Mouse (Mus musculus): ENCODE results near the gene Me3. TPM values are rescaled to one million over a fixed set of nuclear protein-coding genes. Genes with fewer than 3 reads are reported as not detected.
A peak's percentile ranks its signal among the peaks of the same experiment; 100 is the strongest.

The Me3 gene
- polyA plus RNA-seq, 1 experiment, result not detected

DNA sequence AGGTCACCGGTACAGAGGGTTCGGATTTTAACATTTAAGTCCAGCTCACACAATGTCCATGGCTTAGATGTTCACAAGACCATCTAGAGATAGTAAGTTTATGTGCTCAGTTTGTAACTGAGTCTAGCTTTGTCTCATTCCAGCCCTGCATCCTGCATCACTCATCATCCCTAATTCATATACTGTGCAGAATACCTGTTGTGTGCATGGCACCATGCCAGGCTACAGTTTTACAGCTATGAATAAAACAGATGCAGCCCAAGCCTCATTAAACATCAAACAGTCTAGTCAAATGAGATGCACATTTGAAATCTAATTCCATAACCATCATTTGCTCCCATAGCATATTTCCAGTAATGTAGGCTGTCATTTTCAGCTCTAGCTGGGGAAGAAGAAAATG is 143.7 kb downstream of the Me3 start:
- H3K27ac ChIP-seq (ENCODE audit: insufficient read depth, low read depth, low read length), result no peak overlapping the region
- no peak overlapping the region for H3K4me3 ChIP-seq (ENCODE audit: insufficient read depth, low read depth, low read length)
- no peak for TF ChIP-seq CTCF (IDR thresholded peaks at IDR 0.05; ENCODE audit: insufficient read depth, low read depth, low read length)
- TF ChIP-seq POLR2A (IDR thresholded peaks at IDR 0.05; ENCODE audit: insufficient read depth, low read depth, low read length), result no peak
- peaks cover 3% of the 10 kb centered on the region; the same call in 1 of the 2 replicates for H3K4me1 ChIP-seq (ENCODE audit: control insufficient read depth, insufficient read depth, low read length)
- WGBS, result 99% methylated on average over 2 of the region's 2 CpGs

DNA sequence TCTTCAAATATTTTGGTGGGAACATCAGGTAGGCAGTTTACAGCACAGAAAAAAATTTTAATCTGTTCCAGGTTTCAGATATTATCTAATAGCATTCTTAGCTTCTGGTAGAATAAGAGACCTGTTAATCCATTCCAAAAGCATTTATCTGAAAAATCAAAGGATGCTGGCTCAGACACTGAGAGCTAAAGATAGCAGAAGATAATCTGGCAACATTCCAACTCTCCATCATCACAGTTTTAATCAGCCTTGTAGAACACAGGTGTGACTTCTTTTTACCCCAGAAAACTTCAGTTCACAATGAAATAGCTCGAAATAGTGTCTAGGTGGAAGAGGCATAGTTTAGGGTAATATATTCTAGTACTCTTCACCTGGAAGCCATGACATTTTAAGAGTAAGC is 149.2 kb downstream of the Me3 start:
- Histone ChIP-seq H3K4me3 (ENCODE audit: insufficient read depth, low read depth, low read length) (no peak overlapping the region), H3K27ac (ENCODE audit: insufficient read depth, low read depth, low read length) (no peak overlapping the region), H3K4me1 (ENCODE audit: control insufficient read depth, insufficient read depth, low read length) (no peaks in the 10 kb centered on the region)
- TF ChIP-seq CTCF (IDR thresholded peaks at IDR 0.05; ENCODE audit: insufficient read depth, low read depth, low read length) (no peak), POLR2A (IDR thresholded peaks at IDR 0.05; ENCODE audit: insufficient read depth, low read depth, low read length) (no peak)
- 58% methylated on average over 1 of the region's 1 CpGs for WGBS

DNA sequence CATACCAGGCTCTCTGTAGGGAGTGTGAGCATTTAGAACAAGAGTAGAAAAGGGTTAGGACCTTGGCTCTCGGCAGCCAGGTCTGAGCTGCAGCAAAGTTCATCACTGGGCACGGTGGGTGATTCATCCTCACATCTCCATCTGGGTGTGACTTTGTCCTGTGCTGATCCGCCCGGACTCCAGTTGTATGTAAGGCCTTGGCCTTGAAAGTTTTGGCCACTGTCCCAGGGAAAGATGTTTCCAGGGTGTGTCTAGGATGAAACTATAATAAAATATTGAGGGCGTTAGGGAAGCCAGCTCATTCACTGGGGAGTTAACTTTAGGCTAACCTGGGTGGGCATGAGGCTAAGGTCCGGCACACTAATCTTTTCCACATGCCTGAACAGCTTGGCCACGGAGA is 155.5 kb downstream of the Me3 start:
- Histone ChIP-seq H3K4me3 (ENCODE audit: insufficient read depth, low read depth, low read length) (no peak overlapping the region), H3K27ac (ENCODE audit: insufficient read depth, low read depth, low read length) (no peak overlapping the region), H3K4me1 (ENCODE audit: control insufficient read depth, insufficient read depth, low read length) (no peaks in the 10 kb centered on the region)
- TF ChIP-seq CTCF (IDR thresholded peaks at IDR 0.05; ENCODE audit: insufficient read depth, low read depth, low read length) (no peak), POLR2A (IDR thresholded peaks at IDR 0.05; ENCODE audit: insufficient read depth, low read depth, low read length) (no peak)
- WGBS, result 77% methylated on average over 7 of the region's 7 CpGs

DNA sequence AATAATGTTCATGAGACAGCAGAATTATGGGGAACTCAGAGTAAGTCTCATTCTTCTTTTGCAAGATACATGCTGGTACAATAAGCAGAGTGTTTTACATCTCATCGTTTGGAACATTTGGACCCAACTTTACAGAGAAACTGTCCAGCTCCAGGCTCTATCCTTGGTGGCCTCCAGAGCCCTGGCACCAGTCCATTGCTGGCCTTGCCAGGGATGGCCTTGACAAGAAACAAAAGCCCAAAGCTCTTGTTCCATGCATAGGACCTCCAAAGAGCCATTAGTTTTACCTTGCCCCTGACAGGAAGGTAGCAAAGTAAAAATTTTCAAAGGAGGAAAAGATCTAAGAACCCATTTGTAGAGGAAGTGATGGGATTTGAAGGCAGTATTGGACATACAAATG is 160.4 kb downstream of the Me3 start:
- 89% methylated on average over 1 of the region's 1 CpGs for WGBS
- H3K27ac ChIP-seq (ENCODE audit: insufficient read depth, low read depth, low read length), result no peak overlapping the region
- no peak for TF ChIP-seq POLR2A (IDR thresholded peaks at IDR 0.05; ENCODE audit: insufficient read depth, low read depth, low read length)
- TF ChIP-seq CTCF (IDR thresholded peaks at IDR 0.05; ENCODE audit: insufficient read depth, low read depth, low read length), result no peak
- no peak overlapping the region for H3K4me3 ChIP-seq (ENCODE audit: insufficient read depth, low read depth, low read length)
- peaks cover 6% of the 10 kb centered on the region for H3K4me1 ChIP-seq (ENCODE audit: control insufficient read depth, insufficient read depth, low read length)

DNA sequence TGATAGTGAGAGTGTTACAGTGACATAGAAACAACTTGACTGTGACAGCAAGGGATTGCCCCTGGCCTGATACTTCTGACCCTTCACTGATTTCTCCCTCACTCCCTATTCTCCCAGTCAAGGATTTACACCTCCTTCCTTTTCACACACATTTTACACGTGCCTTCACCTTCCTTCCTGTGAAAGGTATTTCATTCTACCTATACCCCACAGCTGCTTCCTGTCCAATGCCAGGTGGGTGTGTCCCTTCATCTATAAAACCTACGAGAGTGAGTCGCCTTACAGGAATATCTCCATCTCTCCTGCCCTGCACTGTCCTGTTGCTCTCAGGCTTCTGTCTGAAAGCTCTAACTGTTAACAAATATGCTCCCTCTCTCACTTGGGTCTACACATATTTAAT is 163.2 kb downstream of the Me3 start:
- peaks cover 11% of the 10 kb centered on the region for H3K4me1 ChIP-seq (ENCODE audit: control insufficient read depth, insufficient read depth, low read length)
- no peak overlapping the region for H3K27ac ChIP-seq (ENCODE audit: insufficient read depth, low read depth, low read length)
- TF ChIP-seq CTCF (IDR thresholded peaks at IDR 0.05; ENCODE audit: insufficient read depth, low read depth, low read length) (no peak), POLR2A (IDR thresholded peaks at IDR 0.05; ENCODE audit: insufficient read depth, low read depth, low read length) (no peak)
- 87% methylated on average over 3 of the region's 3 CpGs for WGBS
- H3K4me3 ChIP-seq (ENCODE audit: insufficient read depth, low read depth, low read length), result no peak overlapping the region

DNA sequence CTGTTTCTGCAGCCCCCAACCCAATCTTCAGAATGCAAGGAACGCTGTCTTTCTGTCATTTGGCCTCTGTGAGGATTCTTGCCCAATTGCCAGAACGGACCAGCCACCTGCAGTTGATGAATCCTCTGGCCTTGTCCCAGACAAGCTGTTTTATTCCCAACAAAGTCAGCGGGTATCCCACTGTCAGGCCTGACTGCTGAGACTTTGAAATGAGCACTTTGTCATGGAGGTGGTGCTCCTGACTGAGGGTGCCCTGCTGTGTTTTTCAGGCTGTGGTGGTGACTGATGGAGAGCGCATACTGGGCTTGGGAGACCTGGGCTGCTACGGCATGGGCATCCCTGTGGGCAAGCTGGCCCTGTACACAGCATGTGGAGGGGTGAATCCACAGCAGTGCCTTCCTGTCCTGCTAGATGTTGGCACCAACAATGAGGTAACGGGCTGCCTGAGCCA is 164.2 kb downstream of the Me3 start:
- Histone ChIP-seq H3K4me1 (ENCODE audit: control insufficient read depth, insufficient read depth, low read length) (peaks cover 11% of the 10 kb centered on the region), H3K27ac (ENCODE audit: insufficient read depth, low read depth, low read length) (no peak overlapping the region), H3K4me3 (ENCODE audit: insufficient read depth, low read depth, low read length) (no peak overlapping the region)
- WGBS, result 53% methylated on average over 6 of the region's 6 CpGs
- TF ChIP-seq POLR2A (IDR thresholded peaks at IDR 0.05; ENCODE audit: insufficient read depth, low read depth, low read length) (no peak), CTCF (IDR thresholded peaks at IDR 0.05; ENCODE audit: insufficient read depth, low read depth, low read length) (no peak)

DNA sequence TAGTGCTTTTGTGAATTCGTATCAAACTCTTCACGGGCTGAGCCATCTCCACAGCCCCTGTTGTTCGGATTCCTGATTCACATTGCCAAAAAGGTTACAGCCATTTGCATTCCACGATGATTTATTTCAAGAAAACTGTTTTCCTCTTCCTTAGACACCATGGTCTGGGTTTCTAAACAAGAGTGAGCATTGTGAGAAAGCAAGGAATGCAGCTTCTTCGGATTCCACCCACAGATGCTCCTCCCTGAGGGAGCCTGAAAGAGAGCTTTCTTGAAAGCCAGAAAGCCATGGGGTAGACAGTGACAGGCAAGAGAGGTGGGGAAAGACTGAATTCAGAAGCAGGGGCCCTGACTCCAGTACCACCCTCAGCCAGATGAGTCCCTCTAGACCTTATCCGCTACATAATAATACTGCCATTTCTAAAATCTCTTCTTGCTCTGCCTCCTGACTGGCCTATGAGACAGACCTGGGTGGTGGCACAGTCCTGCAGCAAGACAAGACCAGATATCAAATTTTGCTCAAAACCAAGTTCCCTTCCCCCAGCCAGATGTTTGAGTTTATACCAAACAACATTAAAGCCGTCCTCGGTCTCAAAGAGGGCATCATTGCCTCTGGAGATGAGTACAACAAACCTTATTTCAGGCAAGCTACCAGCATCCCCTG is 166.3 kb downstream of the Me3 start:
- WGBS, result 45% methylated on average over 8 of the region's 8 CpGs
- Histone ChIP-seq H3K27ac (ENCODE audit: insufficient read depth, low read depth, low read length) (peak overlapping the region; percentile 21; the same call in 1 of the 2 replicates), H3K4me3 (ENCODE audit: insufficient read depth, low read depth, low read length) (no peak overlapping the region), H3K4me1 (ENCODE audit: control insufficient read depth, insufficient read depth, low read length) (peaks cover 11% of the 10 kb centered on the region)
- TF ChIP-seq CTCF (IDR thresholded peaks at IDR 0.05; ENCODE audit: insufficient read depth, low read depth, low read length) (no peak), POLR2A (IDR thresholded peaks at IDR 0.05; ENCODE audit: insufficient read depth, low read depth, low read length) (no peak)

DNA sequence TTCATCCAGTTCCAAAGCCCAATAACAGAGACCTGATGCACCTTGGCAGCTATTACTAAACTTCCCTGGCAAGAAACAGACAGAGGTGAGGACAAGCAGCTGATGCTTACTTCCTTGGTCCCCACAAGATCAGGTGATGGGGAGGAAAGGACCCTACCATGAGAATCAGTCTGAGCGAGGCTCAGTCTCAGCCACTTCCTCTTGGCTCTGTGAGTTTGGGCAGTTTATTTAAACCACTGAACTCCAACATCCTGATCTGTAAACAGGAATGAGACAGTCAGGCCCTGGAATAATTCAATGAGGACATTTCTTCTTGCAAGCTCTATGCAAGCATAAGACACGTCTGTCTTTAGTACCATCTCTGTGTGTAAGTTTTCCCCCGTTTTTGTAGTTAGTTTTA is 170.3 kb downstream of the Me3 start:
- TF ChIP-seq CTCF (IDR thresholded peaks at IDR 0.05; ENCODE audit: insufficient read depth, low read depth, low read length), result no peak
- TF ChIP-seq POLR2A (IDR thresholded peaks at IDR 0.05; ENCODE audit: insufficient read depth, low read depth, low read length), result no peak
- Histone ChIP-seq H3K4me3 (ENCODE audit: insufficient read depth, low read depth, low read length) (no peak overlapping the region), H3K4me1 (ENCODE audit: control insufficient read depth, insufficient read depth, low read length) (peaks cover 5% of the 10 kb centered on the region; the same call in 1 of the 2 replicates), H3K27ac (ENCODE audit: insufficient read depth, low read depth, low read length) (no peak overlapping the region)
- 83% methylated on average over 3 of the region's 3 CpGs for WGBS

DNA sequence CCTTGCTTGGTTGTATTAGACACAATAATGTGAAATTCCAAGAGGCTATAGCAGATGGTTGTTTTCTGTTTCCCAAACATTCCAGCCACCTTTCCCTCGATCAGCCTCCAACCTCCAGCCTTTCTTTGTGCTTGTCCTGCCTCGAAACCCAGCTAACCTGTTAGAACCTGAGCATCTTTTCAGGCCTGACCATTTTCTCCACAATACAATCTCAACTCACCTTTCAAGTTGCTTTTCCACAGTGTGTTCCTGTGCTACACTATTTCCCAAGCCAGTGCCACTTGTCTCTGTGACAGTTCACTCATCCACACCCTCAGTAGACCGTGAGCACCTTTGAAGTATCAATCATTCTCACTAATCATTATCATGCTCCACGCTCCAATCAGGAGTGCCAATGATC is 171.8 kb downstream of the Me3 start:
- WGBS, result 95% methylated on average over 4 of the region's 4 CpGs
- H3K27ac ChIP-seq (ENCODE audit: insufficient read depth, low read depth, low read length), result no peak overlapping the region
- H3K4me1 ChIP-seq (ENCODE audit: control insufficient read depth, insufficient read depth, low read length), result no peaks in the 10 kb centered on the region
- TF ChIP-seq CTCF (IDR thresholded peaks at IDR 0.05; ENCODE audit: insufficient read depth, low read depth, low read length) (no peak), POLR2A (IDR thresholded peaks at IDR 0.05; ENCODE audit: insufficient read depth, low read depth, low read length) (no peak)
- no peak overlapping the region for H3K4me3 ChIP-seq (ENCODE audit: insufficient read depth, low read depth, low read length)
